Mouse (Mus musculus): ENCODE data around the gene Slc34a1. TPM values are rescaled to one million over a fixed set of nuclear protein-coding genes. Genes with fewer than 3 reads are reported as not detected.
A peak's percentile ranks its signal among the peaks of the same experiment; 100 is the strongest.

Slc34a1 gene
- polyA plus RNA-seq, 1 experiment from 2014 or later: not detected

DNA sequence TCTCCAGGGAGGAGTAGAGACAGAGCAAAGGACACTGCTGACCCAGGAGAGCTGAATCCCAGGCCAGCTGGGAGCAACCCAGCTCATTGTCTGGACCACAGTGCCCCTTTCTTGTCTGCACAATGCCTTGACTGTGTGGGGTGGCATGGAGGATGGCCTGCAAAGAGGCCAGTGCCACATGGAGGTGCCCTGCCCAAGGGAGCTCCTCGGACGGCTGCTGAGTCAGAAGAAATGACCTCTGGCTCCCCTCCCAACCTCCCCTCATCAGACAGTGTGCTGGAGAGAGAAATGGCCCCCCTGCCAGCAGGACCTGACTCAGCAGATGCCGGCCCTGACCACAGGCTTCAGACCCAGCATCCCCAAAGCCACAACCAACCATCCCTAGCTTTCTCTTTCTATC lies 67.2 kb downstream of the Slc34a1 start:
- Histone ChIP-seq H3K4me1 (replicated peaks) (peaks cover 68% of the 10 kb centered on the region), H3K36me3 (peaks cover 18% of the 10 kb centered on the region), H3K27me3 (no peaks in the 10 kb centered on the region), H3K9ac (replicated peaks) (peak overlapping the region; percentile 92), H3K27ac (peak overlapping the region; percentile 99), H3K9me3 (no peaks in the 10 kb centered on the region), H3K4me3 (replicated peaks) (peak overlapping the region; percentile 60), H3K4me2 (replicated peaks) (peak overlapping the region; percentile 86)
- WGBS: 5% methylated on average over 3 of the region's 3 CpGs
- peak; percentile 44 for ATAC-seq

Small RNAs within 50 kb of the gene (microRNA-seq; reads per million reads assigned to microRNA genes)
- not detected for gene Mir6943

Other genes starting within 250 kb of the Slc34a1 start
- 0.30 and 0.47 TPM in 2 replicates for gene Fgfr4, start 245.5 kb upstream of the Slc34a1 start, polyA plus RNA-seq (2015; fragmentation: Nextera tagmentation; extraction: Ambion mirVana)
- gene Nsd1, start 188.4 kb upstream of the Slc34a1 start, polyA plus RNA-seq (2015; fragmentation: Nextera tagmentation; extraction: Ambion mirVana): 75.1 and 81.5 TPM in 2 replicates
- gene Prelid1, start 77.7 kb upstream of the Slc34a1 start, polyA plus RNA-seq (2015; fragmentation: Nextera tagmentation; extraction: Ambion mirVana): 308 and 310 TPM in 2 replicates
- gene Rab24, start 76.2 kb upstream of the Slc34a1 start, polyA plus RNA-seq (2015; fragmentation: Nextera tagmentation; extraction: Ambion mirVana): 99.5 and 108 TPM in 2 replicates
- 18.4 and 19.9 TPM in 2 replicates for gene Mxd3, start 68.4 kb upstream of the Slc34a1 start, polyA plus RNA-seq (2015; fragmentation: Nextera tagmentation; extraction: Ambion mirVana)
- gene Lman2, start 35.4 kb upstream of the Slc34a1 start, polyA plus RNA-seq (2015; fragmentation: Nextera tagmentation; extraction: Ambion mirVana): 61.6 and 62.6 TPM in 2 replicates
- 0.14 and 0.39 TPM in 2 replicates for gene Rgs14, start 28.5 kb upstream of the Slc34a1 start, polyA plus RNA-seq (2015; fragmentation: Nextera tagmentation; extraction: Ambion mirVana)
- gene Pfn3, start 17.0 kb downstream of the Slc34a1 start, polyA plus RNA-seq (2015; fragmentation: Nextera tagmentation; extraction: Ambion mirVana): not detected in 2 replicates
- not detected in 2 replicates for gene F12, start 28.6 kb downstream of the Slc34a1 start, polyA plus RNA-seq (2015; fragmentation: Nextera tagmentation; extraction: Ambion mirVana)
- gene Grk6, start 46.9 kb downstream of the Slc34a1 start, polyA plus RNA-seq (2015; fragmentation: Nextera tagmentation; extraction: Ambion mirVana): 26.8 and 35.7 TPM in 2 replicates
- gene Prr7, start 66.1 kb downstream of the Slc34a1 start, polyA plus RNA-seq (2015; fragmentation: Nextera tagmentation; extraction: Ambion mirVana): 2.3 and 2.8 TPM in 2 replicates
- gene Dbn1, start 89.9 kb downstream of the Slc34a1 start, polyA plus RNA-seq (2015; fragmentation: Nextera tagmentation; extraction: Ambion mirVana): 655 and 674 TPM in 2 replicates
- 145 and 159 TPM in 2 replicates for gene Pdlim7, start 115.5 kb downstream of the Slc34a1 start, polyA plus RNA-seq (2015; fragmentation: Nextera tagmentation; extraction: Ambion mirVana)
- gene Dok3, start 131.1 kb downstream of the Slc34a1 start, polyA plus RNA-seq (2015; fragmentation: Nextera tagmentation; extraction: Ambion mirVana): 4.3 and 4.7 TPM in 2 replicates
- gene Ddx41, start 138.5 kb downstream of the Slc34a1 start, polyA plus RNA-seq (2015; fragmentation: Nextera tagmentation; extraction: Ambion mirVana): 60.2 and 66.6 TPM in 2 replicates
- 64.9 and 72.3 TPM in 2 replicates for gene Fam193b, start 172.9 kb downstream of the Slc34a1 start, polyA plus RNA-seq (2015; fragmentation: Nextera tagmentation; extraction: Ambion mirVana)
- gene Tmed9, start 175.5 kb downstream of the Slc34a1 start, polyA plus RNA-seq (2015; fragmentation: Nextera tagmentation; extraction: Ambion mirVana): 103 and 125 TPM in 2 replicates
- 45.5 and 47.4 TPM in 2 replicates for gene B4galt7, start 201.7 kb downstream of the Slc34a1 start, polyA plus RNA-seq (2015; fragmentation: Nextera tagmentation; extraction: Ambion mirVana)
- 92.3 and 97.5 TPM in 2 replicates for gene Caml, start 224.8 kb downstream of the Slc34a1 start, polyA plus RNA-seq (2015; fragmentation: Nextera tagmentation; extraction: Ambion mirVana)
- 31.3 and 33.5 TPM in 2 replicates for gene Ddx46, start 236.8 kb downstream of the Slc34a1 start, polyA plus RNA-seq (2015; fragmentation: Nextera tagmentation; extraction: Ambion mirVana)

Measured in midbrain, embryonic 13.5 days (tissue).